Mouse (Mus musculus) MEL (cell line): ENCODE data around the gene Gm20388. TPM values are rescaled to one million over a fixed set of nuclear protein-coding genes. Genes with fewer than 3 reads are reported as not detected.

ENCODE experiments used
- DNase-seq: peaks from one replicate; pipeline ENCODE4 v3.0.0; 2011; ENCODE audit warnings: low read depth, low spot score
- H3K27ac ChIP-seq: 2 replicates; pipeline ENCODE4 v1.5.1; 2012; ENCODE audit warnings: low read depth, mild to moderate bottlenecking, control low read depth, low read length, moderate library complexity; ENCODE audit not compliant: control insufficient read depth
- H3K27me3 ChIP-seq, 2 experiments: fragments of 150-350 bp in 1 of 2; sonication (generic) in 1 of 2; 2 replicates each; pipeline ENCODE4 v1.6.1; 2012; ENCODE audit warnings: low read length in 2 of 2, mild to moderate bottlenecking in 2 of 2, improper control_type of control experiment in 1 of 2, moderate library complexity in 1 of 2; ENCODE audit not compliant: insufficient read depth in 2 of 2, control insufficient read depth in 1 of 2
- H3K36me3 ChIP-seq, 2 experiments: 2 replicates each; pipeline ENCODE4 v1.6.1; 2012 to 2014; ENCODE audit warnings: low read length in 2 of 2, improper control_type of control experiment in 1 of 2, inconsistent platforms in 1 of 2, mild to moderate bottlenecking in 1 of 2; ENCODE audit not compliant: insufficient read depth in 2 of 2, control insufficient read depth in 1 of 2
- H3K4me1 ChIP-seq, 2 experiments: fragments of 150-350 bp in 1 of 2; sonication (generic) in 1 of 2; 2 replicates each; pipeline ENCODE4 v1.6.1; 2012; ENCODE audit warnings: low read length in 2 of 2, improper control_type of control experiment in 1 of 2, mild to moderate bottlenecking in 1 of 2; ENCODE audit not compliant: insufficient read depth in 2 of 2, control insufficient read depth in 1 of 2
- H3K4me3 ChIP-seq, 2 experiments: fragments of 150-350 bp in 1 of 2; sonication (generic) in 1 of 2; 2 replicates each; pipeline ENCODE4 v1.5.1; 2012; ENCODE audit warnings: low read depth in 2 of 2, low read length in 2 of 2, mild to moderate bottlenecking in 2 of 2, moderate library complexity in 2 of 2, control low read depth in 1 of 2, improper control_type of control experiment in 1 of 2; ENCODE audit not compliant: control insufficient read depth in 1 of 2, insufficient read depth in 1 of 2
- H3K79me2 ChIP-seq: 2 replicates; pipeline ENCODE4 v1.6.1; 2012; ENCODE audit warnings: mild to moderate bottlenecking, low read length, moderate library complexity; ENCODE audit not compliant: control insufficient read depth, poor library complexity, insufficient read depth
- H3K9ac ChIP-seq: 2 replicates; pipeline ENCODE4 v1.6.1; 2012; ENCODE audit warnings: low read depth, mild to moderate bottlenecking, control low read depth, low read length, moderate library complexity; ENCODE audit not compliant: control insufficient read depth, poor library complexity, severe bottlenecking
- H3K9me3 ChIP-seq: fragments of 150-350 bp; sonication (generic); replicated peaks from 2 replicates; pipeline ENCODE4 v1.6.1; 2012; ENCODE audit warnings: mild to moderate bottlenecking, low read length, improper control_type of control experiment, moderate library complexity; ENCODE audit not compliant: insufficient read depth
- CHD2 ChIP-seq: IDR thresholded peaks from 2 replicates; pipeline ENCODE4 v1.6.1; 2011; ENCODE audit warnings: low read length, improper control_type of control experiment
- CTCF ChIP-seq, 3 experiments: IDR thresholded peaks in 2 of 3; conservative IDR thresholded peaks in 1 of 3; 2 replicates each; pipeline ENCODE4 v1.5.1; 2011 to 2012; ENCODE audit warnings: low read length in 3 of 3, low read depth in 2 of 3, mild to moderate bottlenecking in 2 of 3, improper control_type of control experiment in 1 of 3, inconsistent platforms in 1 of 3, mixed read lengths in 1 of 3, moderate library complexity in 1 of 3; ENCODE audit not compliant: control insufficient read depth in 1 of 3, insufficient read depth in 1 of 3, poor library complexity in 1 of 3, severe bottlenecking in 1 of 3
- ETS1 ChIP-seq: IDR thresholded peaks from 2 replicates; pipeline ENCODE4 v1.6.1; 2012; ENCODE audit warnings: low read depth, mild to moderate bottlenecking, inconsistent platforms, low read length, improper control_type of control experiment, moderate library complexity
- GATA1 ChIP-seq: IDR thresholded peaks from 2 replicates; pipeline ENCODE4 v1.6.1; 2011; ENCODE audit warnings: low read depth, low read length, improper control_type of control experiment
- HCFC1 ChIP-seq: IDR thresholded peaks from 2 replicates; pipeline ENCODE4 v1.6.1; 2012; ENCODE audit warnings: low read depth, mild to moderate bottlenecking, inconsistent platforms, low read length, improper control_type of control experiment, moderate library complexity
- MAFK ChIP-seq: IDR thresholded peaks from 2 replicates; pipeline ENCODE4 v1.6.1; 2011; ENCODE audit warnings: low read depth, mild to moderate bottlenecking, low read length, improper control_type of control experiment, borderline replicate concordance
- MAX ChIP-seq: IDR thresholded peaks from 2 replicates; pipeline ENCODE4 v1.6.1; 2011; ENCODE audit warnings: low read length, improper control_type of control experiment
- MXI1 ChIP-seq: IDR thresholded peaks from 2 replicates; pipeline ENCODE4 v1.6.1; 2011; ENCODE audit warnings: mild to moderate bottlenecking, low read depth, low read length, improper control_type of control experiment
- MYB ChIP-seq: IDR thresholded peaks from 2 replicates; pipeline ENCODE4 v1.6.1; 2011; ENCODE audit warnings: mild to moderate bottlenecking, low read depth, low read length, improper control_type of control experiment
- MYC ChIP-seq: IDR thresholded peaks from 2 replicates; pipeline ENCODE4 v1.6.1; 2011; ENCODE audit warnings: low read depth, mild to moderate bottlenecking, low read length, improper control_type of control experiment, moderate library complexity
- NELFE ChIP-seq: IDR thresholded peaks from 2 replicates; pipeline ENCODE4 v1.6.1; 2011; ENCODE audit warnings: low read depth, low read length, improper control_type of control experiment
- POLR2A ChIP-seq, 2 experiments: IDR thresholded peaks; 2 replicates each; pipeline ENCODE4 v1.6.1; 2011 to 2012; ENCODE audit warnings: low read length in 2 of 2, mild to moderate bottlenecking in 2 of 2, control low read depth in 1 of 2, improper control_type of control experiment in 1 of 2, low read depth in 1 of 2, moderate library complexity in 1 of 2; ENCODE audit not compliant: control insufficient read depth in 1 of 2, insufficient read depth in 1 of 2, poor library complexity in 1 of 2
- POLR2AphosphoS2 ChIP-seq: IDR thresholded peaks from 2 replicates; pipeline ENCODE4 v1.6.1; 2011; ENCODE audit warnings: low read length, improper control_type of control experiment
- POLR2AphosphoS5 ChIP-seq: IDR thresholded peaks from 2 replicates; pipeline ENCODE4 v1.6.1; 2012; ENCODE audit warnings: low read depth, borderline replicate concordance, mild to moderate bottlenecking, inconsistent platforms, low read length, moderate library complexity, mixed read lengths
- RCOR1 ChIP-seq: IDR thresholded peaks from 2 replicates; pipeline ENCODE4 v1.6.1; 2012; ENCODE audit warnings: low read depth, mild to moderate bottlenecking, inconsistent platforms, low read length, improper control_type of control experiment
- SIN3A ChIP-seq: IDR thresholded peaks from 2 replicates; pipeline ENCODE4 v1.6.1; 2012; ENCODE audit warnings: low read length, improper control_type of control experiment, inconsistent platforms
- SMC3 ChIP-seq: IDR thresholded peaks from 2 replicates; pipeline ENCODE4 v1.6.1; 2011; ENCODE audit warnings: low read depth, low read length, improper control_type of control experiment
- TAL1 ChIP-seq: IDR thresholded peaks from 2 replicates; pipeline ENCODE4 v1.6.1; 2012; ENCODE audit warnings: mild to moderate bottlenecking, inconsistent platforms, low read length, moderate library complexity, mixed read lengths
- TBP ChIP-seq: IDR thresholded peaks from 2 replicates; pipeline ENCODE4 v1.8.0; 2011; ENCODE audit warnings: low read depth, low read length, improper control_type of control experiment
- TCF12 ChIP-seq: IDR thresholded peaks from 2 replicates; pipeline ENCODE4 v1.6.1; 2014; ENCODE audit warnings: low read depth, mild to moderate bottlenecking, inconsistent platforms, low read length, improper control_type of control experiment, moderate library complexity
- UBTF ChIP-seq: IDR thresholded peaks from 2 replicates; pipeline ENCODE4 v1.6.1; 2012; ENCODE audit warnings: low read depth, mild to moderate bottlenecking, inconsistent platforms, low read length, improper control_type of control experiment, moderate library complexity, borderline replicate concordance; ENCODE audit not compliant: insufficient read depth
- USF1 ChIP-seq: IDR thresholded peaks from 2 replicates; pipeline ENCODE4 v1.6.1; 2014; ENCODE audit warnings: low read depth, mild to moderate bottlenecking, inconsistent platforms, low read length, improper control_type of control experiment, moderate library complexity
- ZMIZ1 ChIP-seq: IDR thresholded peaks from 2 replicates; pipeline ENCODE4 v1.6.1; 2012; ENCODE audit warnings: low read depth, mild to moderate bottlenecking, inconsistent platforms, low read length, improper control_type of control experiment, moderate library complexity
- polyA plus RNA-seq, 2 experiments: library from polyadenylated mRNA; stranded (reverse) in 1 of 2; unstranded in 1 of 2; fragments of >175 nt in 1 of 2; fragments of >200 nt in 1 of 2; gene quantifications; 2 replicates each; pipeline versions ENCODE4 v1.2.1 to v1.2.4; 2012; ENCODE audit warnings: low replicate concordance in 2 of 2, low read depth in 1 of 2; ENCODE audit not compliant: insufficient read length in 2 of 2, insufficient read depth in 1 of 2, missing spikeins in 1 of 2
- total RNA-seq: library from RNA; depleted of rRNA; stranded (reverse); fragments of 300-350 nt; gene quantifications from 2 replicates; pipeline ENCODE4 v1.2.3, GENCODE M21; 2012

The Gm20388 gene
- total and polyA plus RNA-seq, 3 experiments = 11.1 to 17.8 TPM; not detected in 1

GRCm38 (mm10) chr8:122762731-122763266, 2852.2 kb downstream of the Gm20388 start:
- 0 out of 2 replicates have a peak, but pooled peaks have one; percentile 51 for TF ChIP-seq UBTF
- TF ChIP-seq MXI1 = peak; percentile 80
- TF ChIP-seq MYB = no peak
- TF ChIP-seq MAFK = no peak
- peak; percentile 85 for TF ChIP-seq USF1
- TF ChIP-seq TAL1 = peak; percentile 59
- TF ChIP-seq POLR2A (IDR thresholded peaks at IDR 0.05; ENCODE audit: control insufficient read depth in 1 of 2, insufficient read depth in 1 of 2, low read depth in 1 of 2, low read length in 2 of 2, poor library complexity in 1 of 2) = peak; percentile 45 to 71; a peak in 3 of 4 replicates
- peak; percentile 92 for TF ChIP-seq POLR2AphosphoS2
- peak; percentile 8; the same call in 1 of the 2 replicates for TF ChIP-seq SMC3
- TF ChIP-seq RCOR1 = peak; percentile 65
- TF ChIP-seq ETS1 = peak; percentile 5; the same call in 1 of the 2 replicates
- TF ChIP-seq CTCF (IDR thresholded peaks at IDR 0.05 in 2 of 3, conservative IDR thresholded peaks at IDR 0.05 in 1 of 3; ENCODE audit: control insufficient read depth in 1 of 3, insufficient read depth in 1 of 3, low read depth in 2 of 3, low read length in 3 of 3, poor library complexity in 1 of 3, severe bottlenecking in 1 of 3) = no peak
- TF ChIP-seq MYC = peak; percentile 91
- TF ChIP-seq TCF12 = no peak; the same call in 1 of the 2 replicates
- peak; percentile 69 for TF ChIP-seq SIN3A
- peak; percentile 72 for TF ChIP-seq NELFE
- TF ChIP-seq CHD2 = no peak
- peak; percentile 53; the same call in 1 of the 2 replicates for TF ChIP-seq POLR2AphosphoS5
- 0 out of 2 replicates have a peak, but pooled peaks have one; percentile 59 for TF ChIP-seq TBP
- 0 out of 2 replicates have a peak, but pooled peaks have one; percentile 24 for TF ChIP-seq ZMIZ1
- TF ChIP-seq GATA1 = peak; percentile 76
- TF ChIP-seq MAX = peak; percentile 93
- TF ChIP-seq HCFC1 = no peak
- TF ChIP-seq, all 39 proteins: peak for 17
- H3K4me3 ChIP-seq = peak overlapping the region; percentile 61 to 62
- no peaks in the 10 kb centered on the region for H3K27me3 ChIP-seq
- peak overlapping the region; percentile 95 for H3K27ac ChIP-seq
- DNase-seq = peak; percentile 91
- H3K9ac ChIP-seq = peak overlapping the region; percentile 75
- no peaks in the 10 kb centered on the region for H3K9me3 ChIP-seq
- H3K79me2 ChIP-seq = peaks cover 26% of the 10 kb centered on the region
- H3K36me3 ChIP-seq = peaks cover 0 to 71% of the 10 kb centered on the region in 2 experiments; a peak in 3 of 4 replicates
- peaks cover 56 to 71% of the 10 kb centered on the region in 2 experiments for H3K4me1 ChIP-seq
